Mouse (Mus musculus): ENCODE measurements around the gene Dlg5.

The Dlg5 gene

GRCm38 (mm10) chr14:24235954-24236353 lies 9.8 kb downstream of the Dlg5 start:
- in situ Hi-C loops (cut with MboI; ENCODE audit: low sequenced_read_pairs) = no loop called here

GRCm38 (mm10) chr14:24234411-24234810 lies 11.3 kb downstream of the Dlg5 start:
- in situ Hi-C loops (cut with MboI; ENCODE audit: low sequenced_read_pairs) = no loop called here

- in situ Hi-C loops (cut with MboI; ENCODE audit: low sequenced_read_pairs) = no loop called here
These were observed 12.8 kb downstream of the Dlg5 start for GRCm38 (mm10) chr14:24232641-24233633.

GRCm38 (mm10) chr14:24228549-24228948 lies 17.2 kb downstream of the Dlg5 start:
- in situ Hi-C loops (cut with MboI; ENCODE audit: low sequenced_read_pairs) = no loop called here

- in situ Hi-C loops (cut with MboI; ENCODE audit: low sequenced_read_pairs) = no loop called here
These were observed 18.7 kb downstream of the Dlg5 start for GRCm38 (mm10) chr14:24227015-24227414.

- in situ Hi-C loops (cut with MboI; ENCODE audit: low sequenced_read_pairs) = no loop called here
These were observed 19.4 kb downstream of the Dlg5 start for GRCm38 (mm10) chr14:24226344-24226743.

GRCm38 (mm10) chr14:24222759-24223158 lies 23.0 kb downstream of the Dlg5 start:
- in situ Hi-C loops (cut with MboI; ENCODE audit: low sequenced_read_pairs) = no loop called here

- in situ Hi-C loops (cut with MboI; ENCODE audit: low sequenced_read_pairs) = no loop called here
These were observed 23.4 kb downstream of the Dlg5 start for GRCm38 (mm10) chr14:24222273-24222672.

GRCm38 (mm10) chr14:24217362-24217722 lies 28.4 kb downstream of the Dlg5 start:
- in situ Hi-C loops (cut with MboI; ENCODE audit: low sequenced_read_pairs) = no loop called here

- in situ Hi-C loops (cut with MboI; ENCODE audit: low sequenced_read_pairs) = no loop called here
These were observed 28.9 kb downstream of the Dlg5 start for GRCm38 (mm10) chr14:24216678-24217361.

- in situ Hi-C loops (cut with MboI; ENCODE audit: low sequenced_read_pairs) = no loop called here
These were observed 29.7 kb downstream of the Dlg5 start for GRCm38 (mm10) chr14:24216064-24216463.

GRCm38 (mm10) chr14:24214436-24214835 lies 31.3 kb downstream of the Dlg5 start:
- in situ Hi-C loops (cut with MboI; ENCODE audit: low sequenced_read_pairs) = no loop called here

GRCm38 (mm10) chr14:24213336-24213735 lies 32.4 kb downstream of the Dlg5 start:
- in situ Hi-C loops (cut with MboI; ENCODE audit: low sequenced_read_pairs) = no loop called here

GRCm38 (mm10) chr14:24212861-24213260 lies 32.9 kb downstream of the Dlg5 start:
- in situ Hi-C loops (cut with MboI; ENCODE audit: low sequenced_read_pairs) = no loop called here

- in situ Hi-C loops (cut with MboI; ENCODE audit: low sequenced_read_pairs) = no loop called here
These were observed 38.4 kb downstream of the Dlg5 start for GRCm38 (mm10) chr14:24207360-24207752.

GRCm38 (mm10) chr14:24206736-24207359 lies 38.9 kb downstream of the Dlg5 start:
- in situ Hi-C loops (cut with MboI; ENCODE audit: low sequenced_read_pairs) = no loop called here

- in situ Hi-C loops (cut with MboI; ENCODE audit: low sequenced_read_pairs) = no loop called here
These were observed 39.4 kb downstream of the Dlg5 start for GRCm38 (mm10) chr14:24206314-24206713.

- in situ Hi-C loops (cut with MboI; ENCODE audit: low sequenced_read_pairs) = no loop called here
These were observed 40.3 kb downstream of the Dlg5 start for GRCm38 (mm10) chr14:24205281-24205871.

GRCm38 (mm10) chr14:24203210-24203609 lies 42.5 kb downstream of the Dlg5 start:
- in situ Hi-C loops (cut with MboI; ENCODE audit: low sequenced_read_pairs) = no loop called here

- in situ Hi-C loops (cut with MboI; ENCODE audit: low sequenced_read_pairs) = no loop called here
These were observed 44.9 kb downstream of the Dlg5 start for GRCm38 (mm10) chr14:24200771-24201170.

- in situ Hi-C loops (cut with MboI; ENCODE audit: low sequenced_read_pairs) = no loop called here
These were observed 46.0 kb downstream of the Dlg5 start for GRCm38 (mm10) chr14:24199732-24200131.

All from CH12F3 (cell line).